ENCODE assay signal across 12 mouse cellular contexts in genomic region chr1:167608201-167608741, GRCm38 (mm10). TPM values are rescaled to one million over a fixed set of nuclear protein-coding genes. Genes with fewer than 3 reads are reported as not detected.
A peak's percentile ranks its signal among the peaks of the same experiment; 100 is the strongest.
DNase-seq lines count a peak whose midpoint lies in the region; ATAC-seq lines count a peak whose summit lies in the region.
"Had no signal": no experiment of that assay in that cellular context is flagged by ENCODE, and none has a peak within 500 bp of the region (broad histone marks: within the 10 kb centered on the region; RNA-seq: fewer than 3 reads in every experiment).

No protein-coding gene starts in this region.

- H3K9me3 ChIP-seq in forebrain, embryonic 16.5 days (ENCODE audit: control insufficient read depth, low read length), result no peaks in the 10 kb centered on the region
- no peaks in the 10 kb centered on the region; the same call in 1 of the 2 replicates for H3K9me3 ChIP-seq in neural tube, embryonic 12.5 days
- H3K9me3 ChIP-seq in kidney, embryonic 16.5 days (ENCODE audit: low read length), result no peaks in the 10 kb centered on the region
- H3K9me3 ChIP-seq: limb, embryonic 15.5 days; stomach, embryonic 15.5 days had no signal

- peak; percentile 85 for ATAC-seq in forebrain, embryonic 16.5 days
- peak; percentile 79 for ATAC-seq in neural tube, embryonic 12.5 days (ENCODE audit: low FRiP score, low read depth)
- ATAC-seq in kidney, embryonic 16.5 days (ENCODE audit: low FRiP score, low TSS enrichment), result no peak

- no peaks in the 10 kb centered on the region for H3K36me3 ChIP-seq in forebrain, embryonic 16.5 days (ENCODE audit: control insufficient read depth, insufficient read depth)
- no peaks in the 10 kb centered on the region for H3K36me3 ChIP-seq in neural tube, embryonic 12.5 days
- no peaks in the 10 kb centered on the region for H3K36me3 ChIP-seq in kidney, embryonic 16.5 days (ENCODE audit: insufficient read depth, low read length)
- H3K36me3 ChIP-seq: limb, embryonic 15.5 days; stomach, embryonic 15.5 days had no signal

- H3K27me3 ChIP-seq in forebrain, embryonic 16.5 days (replicated peaks; ENCODE audit: control insufficient read depth, insufficient read depth, low read length), result no peaks in the 10 kb centered on the region
- H3K27me3 ChIP-seq in neural tube, embryonic 12.5 days (replicated peaks), result no peaks in the 10 kb centered on the region
- no peaks in the 10 kb centered on the region for H3K27me3 ChIP-seq in kidney, embryonic 16.5 days (ENCODE audit: insufficient read depth, low read length)
- H3K27me3 ChIP-seq: limb, embryonic 15.5 days had no signal

- peak overlapping the region; percentile 20 for H3K4me3 ChIP-seq in forebrain, embryonic 16.5 days (replicated peaks; ENCODE audit: low read length)
- H3K4me3 ChIP-seq in neural tube, embryonic 12.5 days, result no peak overlapping the region
- no peak overlapping the region for H3K4me3 ChIP-seq in kidney, embryonic 16.5 days (ENCODE audit: low read length)
- H3K4me3 ChIP-seq: limb, embryonic 15.5 days; stomach, embryonic 15.5 days had no signal

- 7% methylated on average over 9 of the region's 9 CpGs for WGBS in forebrain, embryonic 16.5 days
- 35% methylated on average over 9 of the region's 9 CpGs for WGBS in neural tube, embryonic 12.5 days
- WGBS in kidney, embryonic 16.5 days, result 59% methylated on average over 9 of the region's 9 CpGs

- peak overlapping the region; percentile 68 for H3K27ac ChIP-seq in forebrain, embryonic 16.5 days (ENCODE audit: low read length)
- no peak overlapping the region for H3K27ac ChIP-seq in neural tube, embryonic 12.5 days
- H3K27ac ChIP-seq in kidney, embryonic 16.5 days (ENCODE audit: low read length), result no peak overlapping the region
- H3K27ac ChIP-seq: limb, embryonic 15.5 days; stomach, embryonic 15.5 days had no signal

- peak overlapping the region; percentile 56 for H3K4me2 ChIP-seq in forebrain, embryonic 16.5 days (ENCODE audit: low read length)
- H3K4me2 ChIP-seq in neural tube, embryonic 12.5 days (replicated peaks), result peak overlapping the region; percentile 18
- H3K4me2 ChIP-seq in kidney, embryonic 16.5 days (replicated peaks; ENCODE audit: low read depth, low read length), result no peak overlapping the region
- H3K4me2 ChIP-seq: limb, embryonic 15.5 days; stomach, embryonic 15.5 days had no signal

- DNase-seq in brain, adult 2 months (ENCODE audit: low read depth, low spot score), result peak; percentile 81
- DNase-seq in layer of hippocampus, postnatal 36 days, result peak; percentile 16 to 17
- DNase-seq in kidney, postnatal 4 days, result no peak
- no peak for DNase-seq in cerebellum, adult 9-11 months
- DNase-seq in lung, postnatal 14 days, result no peak
- DNase-seq: adrenal gland, postnatal 36 days; heart, postnatal 10 days had no signal

- peak overlapping the region; percentile 37 for H3K9ac ChIP-seq in forebrain, embryonic 16.5 days (replicated peaks; ENCODE audit: low read depth, low read length)
- H3K9ac ChIP-seq in neural tube, embryonic 12.5 days, result no peak overlapping the region
- H3K9ac ChIP-seq in kidney, embryonic 16.5 days (replicated peaks; ENCODE audit: low read length), result no peak overlapping the region
- H3K9ac ChIP-seq: limb, embryonic 15.5 days; stomach, embryonic 15.5 days had no signal

- peaks cover 18% of the 10 kb centered on the region for H3K4me1 ChIP-seq in forebrain, embryonic 16.5 days (replicated peaks; ENCODE audit: control insufficient read depth, insufficient read depth, low read length)
- peaks cover 6% of the 10 kb centered on the region; the same call in 1 of the 2 replicates for H3K4me1 ChIP-seq in neural tube, embryonic 12.5 days
- no peaks in the 10 kb centered on the region for H3K4me1 ChIP-seq in kidney, embryonic 16.5 days (ENCODE audit: insufficient read depth, low read length)
- H3K4me1 ChIP-seq: stomach, embryonic 15.5 days had no signal

RNA-seq across cellular contexts. Expression of gene Rxrg, which starts 10.1 kb away (rescaled TPM):
- polyA plus RNA-seq in forebrain, embryonic 16.5 days (2015; fragmentation: Nextera tagmentation; extraction: Ambion mirVana), result 40.5 and 61.1 TPM in 2 replicates
- 1 to 10 TPM; 6.3 to 6.7 TPM for total RNA-seq in layer of hippocampus, postnatal 36 days (2021)
- polyA plus RNA-seq in neural tube, embryonic 12.5 days (2016; fragmentation: Nextera tagmentation; extraction: Ambion mirVana), result 12.9 and 14.1 TPM in 2 replicates
- 1.9 and 2.1 TPM in 2 replicates for polyA plus RNA-seq in kidney, embryonic 16.5 days (2015; fragmentation: Nextera tagmentation; extraction: Ambion mirVana)

Comparison
In these comparisons a context has a peak if more than half of its experiments do, and no peak if none do; other contexts are left out.
1. DNase-seq: peak in brain, adult 2 months (single experiment) and layer of hippocampus, postnatal 36 days (2 of 2); none in kidney, postnatal 4 days (0 of 2), cerebellum, adult 9-11 months (single experiment) and lung, postnatal 14 days (single experiment).